Mouse (Mus musculus) testis, adult 2 months (tissue): ENCODE data around the gene Cyp2b13. TPM values are rescaled to one million over a fixed set of nuclear protein-coding genes. Genes with fewer than 3 reads are reported as not detected.
"Not testable (repeated sequence)": the region's sequence is repeated elsewhere in the genome, so short reads cannot be mapped to it uniquely, and the experiment has no call there.

ENCODE experiments used
- H3K27ac ChIP-seq: fragments of 200-500 bp; 2 replicates; pipeline ENCODE4 v1.5.1; 2012; ENCODE audit warnings: low read depth, low read length; ENCODE audit not compliant: control insufficient read depth, insufficient read depth
- H3K27me3 ChIP-seq: fragments of 200-500 bp; 2 replicates; pipeline ENCODE4 v1.6.1; 2012; ENCODE audit warnings: mild to moderate bottlenecking, low read length, moderate library complexity; ENCODE audit not compliant: control insufficient read depth, insufficient read depth
- H3K36me3 ChIP-seq: fragments of 200-500 bp; 2 replicates; pipeline ENCODE4 v1.6.1; 2012; ENCODE audit warnings: mild to moderate bottlenecking, low read length; ENCODE audit not compliant: control insufficient read depth, insufficient read depth
- H3K4me1 ChIP-seq: fragments of 200-500 bp; 2 replicates; pipeline ENCODE4 v1.6.1; 2012; ENCODE audit warnings: low read length; ENCODE audit not compliant: control insufficient read depth, insufficient read depth
- H3K4me3 ChIP-seq: fragments of 200-500 bp; 2 replicates; pipeline ENCODE4 v1.5.1; 2012; ENCODE audit warnings: low read depth, mild to moderate bottlenecking, low read length, moderate library complexity, mixed read lengths; ENCODE audit not compliant: control insufficient read depth
- CTCF ChIP-seq: fragments of 200-500 bp; IDR thresholded peaks from 2 replicates; pipeline ENCODE4 v1.5.1; 2012; ENCODE audit warnings: low read depth, mild to moderate bottlenecking, inconsistent platforms, low read length, moderate library complexity; ENCODE audit not compliant: control insufficient read depth, insufficient read depth, insufficient replicate concordance
- POLR2A ChIP-seq: fragments of 200-500 bp; IDR thresholded peaks from 2 replicates; pipeline ENCODE4 v1.6.1; 2012; ENCODE audit warnings: low read depth, mild to moderate bottlenecking, inconsistent platforms, low read length, moderate library complexity; ENCODE audit not compliant: control insufficient read depth
- polyA plus RNA-seq: library from polyadenylated mRNA; depleted of rRNA; stranded (reverse); fragments of >200 nt; gene quantifications from 2 replicates; pipeline ENCODE4 v1.2.3, GENCODE M21; 2012; rRNA removed

The Cyp2b13 gene
- polyA plus RNA-seq, result not detected in 2 replicates

DNA sequence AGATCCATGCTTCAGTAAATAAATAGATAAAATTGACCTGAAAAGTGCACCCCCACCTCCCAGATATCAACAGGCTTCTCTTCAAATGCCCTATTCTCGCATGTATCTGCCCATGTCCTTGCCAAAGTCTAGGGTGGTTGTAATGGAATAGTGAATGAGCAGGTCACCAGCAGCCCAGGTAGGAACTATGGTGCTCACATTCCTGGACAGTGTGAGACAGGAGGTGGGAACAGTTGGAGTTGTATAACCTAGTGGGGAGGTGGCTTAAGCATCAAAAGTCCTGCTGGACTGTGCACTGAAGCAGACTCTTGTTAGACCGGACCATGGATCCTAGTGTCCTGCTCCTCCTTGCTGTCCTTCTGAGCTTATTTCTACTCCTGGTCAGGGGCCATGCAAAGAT lies at the start of gene Cyp2b13:
TSS of gene Cyp2b13 (plus strand) at position 301 of the 400 bp plus-strand sequence.
- H3K4me3 ChIP-seq, H3K27ac ChIP-seq, H3K36me3 ChIP-seq, H3K4me1 ChIP-seq, H3K27me3 ChIP-seq: not testable (repeated sequence)

DNA sequence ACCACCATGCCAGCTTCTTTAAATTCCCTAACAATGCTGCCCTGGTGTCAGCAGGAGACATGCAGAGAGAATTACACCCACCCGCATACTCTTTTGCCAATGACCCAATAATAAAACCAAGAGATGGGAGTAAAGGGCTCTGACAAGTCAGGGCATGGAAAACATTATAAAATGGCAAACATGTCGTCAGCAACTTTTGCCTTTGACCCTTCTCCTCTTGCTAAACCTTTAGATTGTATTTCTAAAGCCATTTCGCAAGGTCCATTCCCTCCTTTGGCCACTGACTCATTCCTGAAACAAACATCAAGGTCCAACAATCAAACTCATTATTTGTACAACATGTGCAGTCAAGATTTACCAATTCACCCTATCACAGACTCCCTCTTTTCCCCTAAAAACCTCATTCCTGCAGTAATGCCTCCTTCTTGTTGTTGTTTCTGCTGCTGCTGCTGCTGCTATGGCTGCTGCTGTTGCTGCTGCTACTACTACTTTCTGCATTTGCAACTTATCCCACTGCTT lies 41.4 kb upstream of the Cyp2b13 start:
- not testable (repeated sequence) for H3K36me3 ChIP-seq, H3K27me3 ChIP-seq, H3K4me3 ChIP-seq, H3K27ac ChIP-seq, H3K4me1 ChIP-seq

DNA sequence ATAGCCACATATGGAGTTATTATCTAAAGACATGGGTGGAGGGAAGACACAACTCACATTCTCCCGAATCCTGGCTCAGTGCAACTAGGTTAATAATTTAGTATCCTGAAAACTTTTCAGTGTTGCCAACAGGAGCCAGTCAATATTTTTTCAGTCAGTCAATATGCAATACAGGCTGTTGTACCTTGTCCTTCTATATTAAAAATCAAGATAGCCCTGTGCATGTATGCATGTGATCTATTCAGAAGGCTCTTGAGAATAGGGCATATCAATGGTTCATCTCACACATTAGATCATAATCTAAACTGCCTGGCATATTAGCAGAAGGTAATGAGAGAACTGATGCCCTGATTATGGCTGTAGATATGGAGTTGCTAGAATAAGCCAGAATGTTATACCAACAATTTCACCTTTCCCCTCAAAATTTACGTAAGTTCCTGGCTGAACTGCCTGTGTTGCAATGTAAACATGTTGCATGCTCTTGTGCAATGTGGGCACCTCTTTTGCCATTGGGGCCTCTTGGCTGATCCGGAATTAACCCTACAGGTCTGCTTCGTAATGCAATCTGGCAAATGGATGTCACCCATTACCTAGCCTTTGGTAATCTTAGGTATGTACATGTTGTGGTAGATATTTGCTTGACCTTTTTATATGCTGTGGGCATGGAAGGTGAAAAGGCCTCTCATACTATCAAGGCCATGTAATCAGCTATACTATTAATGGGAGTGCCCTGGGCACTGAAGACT lies 6.2 kb upstream of the Cyp2b13 start:
- H3K4me3 ChIP-seq, H3K4me1 ChIP-seq, H3K27ac ChIP-seq, H3K27me3 ChIP-seq, H3K36me3 ChIP-seq: not testable (repeated sequence)

DNA sequence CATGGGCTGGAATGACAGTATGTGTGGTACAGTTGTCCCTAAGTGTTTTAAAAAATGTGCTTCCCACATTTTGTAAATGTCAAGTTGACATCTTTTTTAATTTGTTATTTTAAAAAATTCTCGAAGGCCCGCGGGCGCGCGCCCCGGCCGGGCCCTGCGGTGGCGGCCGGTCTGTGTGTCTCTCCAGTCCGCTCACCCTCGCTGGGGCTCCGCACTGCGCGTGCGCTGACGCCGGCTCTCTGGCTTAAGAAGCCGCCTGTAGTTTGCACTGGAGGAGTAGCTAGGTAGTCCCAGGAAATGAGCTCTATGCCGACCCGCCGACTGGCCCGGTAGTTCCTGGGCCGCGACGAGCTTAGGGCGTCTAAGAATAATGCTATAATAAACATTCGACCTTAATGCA lies 10.4 kb downstream of the Cyp2b13 start:
- not testable (repeated sequence) for H3K27me3 ChIP-seq, H3K36me3 ChIP-seq, H3K4me1 ChIP-seq, H3K4me3 ChIP-seq, H3K27ac ChIP-seq

DNA sequence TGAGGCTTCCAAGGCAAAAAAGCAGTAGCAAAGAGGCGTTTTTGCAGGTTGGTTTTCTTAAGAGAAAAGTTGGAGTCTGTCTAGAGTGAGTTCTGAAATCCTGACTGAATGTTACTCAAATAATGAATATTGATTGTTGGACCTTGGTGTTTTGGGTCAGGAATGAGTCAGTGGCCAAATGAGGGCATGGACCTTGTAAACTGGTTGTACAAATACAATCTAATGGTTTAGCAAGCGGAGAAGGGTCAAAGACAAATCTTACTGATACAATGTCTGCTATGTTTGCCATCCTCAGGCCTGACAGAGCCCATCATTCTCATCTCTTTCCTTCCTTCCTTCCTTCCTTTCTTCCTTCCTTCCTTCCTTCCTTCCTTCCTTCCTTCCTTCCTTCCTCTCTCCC lies 21.3 kb downstream of the Cyp2b13 start:
- no peaks in the 10 kb centered on the region for H3K4me1 ChIP-seq
- no peak overlapping the region for H3K4me3 ChIP-seq
- TF ChIP-seq CTCF, result no peak
- no peak for TF ChIP-seq POLR2A
- H3K27ac ChIP-seq, result no peak overlapping the region
- no peaks in the 10 kb centered on the region for H3K36me3 ChIP-seq
- H3K27me3 ChIP-seq, result no peaks in the 10 kb centered on the region

DNA sequence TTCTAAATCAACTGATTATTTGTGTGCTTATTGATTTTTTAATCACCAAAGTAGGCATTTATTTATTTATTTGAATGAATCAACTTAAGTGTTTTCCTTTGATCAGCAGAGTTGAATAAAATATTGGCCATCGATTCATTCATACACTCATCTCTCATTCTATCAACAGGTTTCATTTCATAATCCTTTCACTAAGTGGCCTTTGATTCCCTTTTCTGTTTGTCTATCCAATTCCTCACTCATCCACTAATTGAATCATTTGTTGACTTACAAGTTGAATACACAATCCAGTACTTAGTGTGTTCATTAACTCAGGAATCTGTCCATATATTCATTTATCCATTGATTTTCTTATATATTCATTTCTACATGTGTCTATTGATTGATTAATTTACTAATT lies 26.1 kb downstream of the Cyp2b13 start:
- no peak overlapping the region for H3K4me3 ChIP-seq
- no peaks in the 10 kb centered on the region for H3K27me3 ChIP-seq
- no peaks in the 10 kb centered on the region for H3K4me1 ChIP-seq
- no peak overlapping the region for H3K27ac ChIP-seq
- H3K36me3 ChIP-seq, result no peaks in the 10 kb centered on the region
- TF ChIP-seq CTCF (no peak), POLR2A (no peak)

DNA sequence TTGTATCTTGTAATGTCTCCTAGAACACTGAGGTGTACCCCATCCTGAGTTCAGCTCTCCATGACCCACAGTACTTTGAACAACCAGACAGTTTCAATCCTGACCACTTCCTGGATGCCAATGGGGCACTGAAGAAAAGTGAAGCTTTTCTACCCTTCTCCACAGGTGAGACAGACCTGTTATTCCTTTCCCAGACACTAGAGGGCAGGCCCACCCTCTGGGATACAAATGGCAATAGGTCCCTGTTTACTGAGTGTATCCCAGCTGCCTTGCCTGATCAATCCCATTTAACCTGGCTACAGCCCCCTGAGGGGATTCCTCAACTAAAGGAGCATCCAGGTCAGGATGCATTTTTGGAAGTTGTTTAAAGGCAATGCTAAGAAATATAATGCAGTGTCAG lies 27.3 kb downstream of the Cyp2b13 start:
- H3K4me3 ChIP-seq, H3K27ac ChIP-seq, H3K4me1 ChIP-seq, H3K27me3 ChIP-seq, H3K36me3 ChIP-seq: not testable (repeated sequence)

DNA sequence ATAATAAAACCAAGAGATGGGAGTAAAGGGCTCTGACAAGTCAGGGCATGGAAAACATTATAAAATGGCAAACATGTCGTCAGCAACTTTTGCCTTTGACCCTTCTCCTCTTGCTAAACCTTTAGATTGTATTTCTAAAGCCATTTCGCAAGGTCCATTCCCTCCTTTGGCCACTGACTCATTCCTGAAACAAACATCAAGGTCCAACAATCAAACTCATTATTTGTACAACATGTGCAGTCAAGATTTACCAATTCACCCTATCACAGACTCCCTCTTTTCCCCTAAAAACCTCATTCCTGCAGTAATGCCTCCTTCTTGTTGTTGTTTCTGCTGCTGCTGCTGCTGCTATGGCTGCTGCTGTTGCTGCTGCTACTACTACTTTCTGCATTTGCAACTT lies 78.3 kb downstream of the Cyp2b13 start:
- H3K27me3 ChIP-seq, H3K4me1 ChIP-seq: not testable (repeated sequence)

DNA sequence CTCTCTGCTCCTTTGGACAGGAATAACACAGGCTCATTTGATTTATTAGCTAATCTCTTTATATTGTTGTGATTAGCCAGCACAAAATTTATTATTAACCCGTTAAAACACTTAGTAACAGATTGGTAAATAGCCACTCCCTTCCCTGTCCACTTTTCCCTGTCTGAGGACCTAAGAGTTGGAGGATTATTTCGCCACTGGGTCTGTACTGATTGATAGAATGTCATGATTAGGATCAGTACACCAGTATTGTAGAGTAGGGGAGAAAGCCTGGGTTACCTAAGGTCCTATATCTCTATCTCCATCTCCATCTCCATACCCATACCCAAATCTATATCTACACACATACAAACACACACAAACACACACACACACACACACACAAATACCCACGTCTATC lies 82.4 kb downstream of the Cyp2b13 start:
- not testable (repeated sequence) for H3K4me1 ChIP-seq, H3K4me3 ChIP-seq, H3K27ac ChIP-seq, H3K27me3 ChIP-seq, H3K36me3 ChIP-seq

More for the DNA sequence above, 78.3 kb downstream of the Cyp2b13 start:
- H3K36me3 ChIP-seq, H3K27ac ChIP-seq, H3K4me3 ChIP-seq: not testable (repeated sequence)

Other genes with a start within 250 kb of the Cyp2b13 start
- gene Cyp2s1, start 244.6 kb upstream of the Cyp2b13 start, polyA plus RNA-seq, result 1.7 and 1.9 TPM in 2 replicates
- gene Cyp2b10, start 163.9 kb upstream of the Cyp2b13 start, polyA plus RNA-seq, result 0.08 TPM in 1 of 2 replicates, not detected in the other
- gene Cyp2b9, start 111.9 kb downstream of the Cyp2b13 start, polyA plus RNA-seq, result not detected in 2 replicates
- not detected in 2 replicates for gene Vmn1r184, start 198.8 kb downstream of the Cyp2b13 start, polyA plus RNA-seq
- not detected in 2 replicates for gene Cyp2a4, start 245.7 kb downstream of the Cyp2b13 start, polyA plus RNA-seq